In genomic region chr12:55438058-55438457, GRCm38 (mm10) we compare ENCODE assay signal across 9 mouse cellular contexts. TPM values are rescaled to one million over a fixed set of nuclear protein-coding genes. Genes with fewer than 3 reads are reported as not detected.
DNase-seq lines count a peak whose midpoint lies in the region; ATAC-seq and TF ChIP-seq lines count a peak whose summit lies in the region.
"Had no signal": no experiment of that assay in that cellular context is flagged by ENCODE, and none has a peak within 500 bp of the region (broad histone marks: within the 10 kb centered on the region; RNA-seq: fewer than 3 reads in every experiment).

No protein-coding gene starts in this region.

- no peak for DNase-seq in liver, postnatal 0 days
- no peak for DNase-seq in liver, embryonic 11.5 days (ENCODE audit: low spot score)
- DNase-seq in gastrocnemius, postnatal 36 days = no peak
- no peak for DNase-seq in layer of hippocampus, postnatal 36 days
- no peak for DNase-seq in urinary bladder, adult 2 months (ENCODE audit: low spot score)
- DNase-seq: right cerebral cortex, postnatal 4 days had no signal

- H3K9ac ChIP-seq in liver, postnatal 0 days (replicated peaks) = no peak overlapping the region
- H3K9ac ChIP-seq in liver, embryonic 11.5 days (ENCODE audit: low read depth, low read length) = no peak overlapping the region
- 0 out of 2 replicates have a peak overlapping the region, but pooled peaks have one; percentile 53 for H3K9ac ChIP-seq in forebrain, embryonic 13.5 days
- no peak overlapping the region for H3K9ac ChIP-seq in intestine, postnatal 0 days (ENCODE audit: low read depth, low read length)

- 82% methylated on average over 10 of the region's 10 CpGs for WGBS in liver, postnatal 0 days (ENCODE audit: insufficient replicate concordance)
- WGBS in liver, embryonic 11.5 days = 82% methylated on average over 10 of the region's 10 CpGs
- WGBS in forebrain, embryonic 13.5 days = 63% methylated on average over 10 of the region's 10 CpGs
- WGBS in intestine, postnatal 0 days = 74% methylated on average over 10 of the region's 10 CpGs
- 76% methylated on average over 10 of the region's 10 CpGs for WGBS in small intestine, adult 2 months

- no peak for TF ChIP-seq POLR2A in small intestine, adult 2 months (IDR thresholded peaks at IDR 0.05; ENCODE audit: low read depth, low read length)

- ATAC-seq in liver, postnatal 0 days = no peak
- ATAC-seq in liver, embryonic 11.5 days (replicated peaks; ENCODE audit: low FRiP score) = no peak
- no peak for ATAC-seq in forebrain, embryonic 13.5 days
- ATAC-seq in intestine, postnatal 0 days = no peak

- H3K4me2 ChIP-seq in liver, postnatal 0 days (ENCODE audit: low read depth, low read length) = no peak overlapping the region
- no peak overlapping the region for H3K4me2 ChIP-seq in liver, embryonic 11.5 days
- H3K4me2 ChIP-seq in forebrain, embryonic 13.5 days = peak overlapping the region; percentile 49; the same call in 1 of the 2 replicates
- 0 out of 2 replicates have a peak overlapping the region, but pooled peaks have one; percentile 9 for H3K4me2 ChIP-seq in intestine, postnatal 0 days (replicated peaks; ENCODE audit: low read depth)

- H3K27ac ChIP-seq in liver, postnatal 0 days (ENCODE audit: low read depth) = 0 out of 2 replicates have a peak overlapping the region, but pooled peaks have one; percentile 18
- H3K27ac ChIP-seq in liver, embryonic 11.5 days (ENCODE audit: low read depth, low read length) = no peak overlapping the region
- H3K27ac ChIP-seq in forebrain, embryonic 13.5 days = peak overlapping the region; percentile 48
- peak overlapping the region; percentile 86 for H3K27ac ChIP-seq in intestine, postnatal 0 days (ENCODE audit: low read depth, low read length)
- H3K27ac ChIP-seq in small intestine, adult 2 months (ENCODE audit: insufficient read depth, low read depth, low read length) = peak overlapping the region; percentile 90

- no peaks in the 10 kb centered on the region for H3K9me3 ChIP-seq in liver, postnatal 0 days (ENCODE audit: low read length)
- H3K9me3 ChIP-seq in liver, embryonic 11.5 days (ENCODE audit: control insufficient read depth, low read length) = no peaks in the 10 kb centered on the region
- H3K9me3 ChIP-seq in forebrain, embryonic 13.5 days (replicated peaks) = no peaks in the 10 kb centered on the region
- H3K9me3 ChIP-seq in intestine, postnatal 0 days (ENCODE audit: control insufficient read depth) = no peaks in the 10 kb centered on the region

- no peak for TF ChIP-seq EP300 in liver, postnatal 0 days (IDR thresholded peaks at IDR 0.05; ENCODE audit: low read depth)

- H3K4me3 ChIP-seq in liver, postnatal 0 days (ENCODE audit: low read depth, low read length) = no peak overlapping the region
- H3K4me3 ChIP-seq in liver, embryonic 11.5 days (ENCODE audit: low read depth, low read length) = no peak overlapping the region
- H3K4me3 ChIP-seq in forebrain, embryonic 13.5 days = no peak overlapping the region
- no peak overlapping the region for H3K4me3 ChIP-seq in intestine, postnatal 0 days (ENCODE audit: low read depth, low read length)
- no peak overlapping the region for H3K4me3 ChIP-seq in small intestine, adult 2 months (ENCODE audit: low read depth, low read length)

- TF ChIP-seq CTCF in liver, postnatal 0 days (IDR thresholded peaks at IDR 0.05; ENCODE audit: low read depth) = no peak
- TF ChIP-seq CTCF in intestine, postnatal 0 days (IDR thresholded peaks at IDR 0.05; ENCODE audit: low read depth) = no peak
- no peak for TF ChIP-seq CTCF in small intestine, adult 2 months (IDR thresholded peaks at IDR 0.05; ENCODE audit: extremely low read depth, insufficient read length, insufficient replicate concordance, low read depth, low read length)

- intact Hi-C loops in gastrocnemius, postnatal 36 days (cut with DNase I) = no loop called here

- no peaks in the 10 kb centered on the region for H3K27me3 ChIP-seq in liver, postnatal 0 days (ENCODE audit: insufficient read depth, low read length)
- no peaks in the 10 kb centered on the region for H3K27me3 ChIP-seq in liver, embryonic 11.5 days (replicated peaks; ENCODE audit: control insufficient read depth, insufficient read depth, low read length)
- H3K27me3 ChIP-seq in forebrain, embryonic 13.5 days = no peaks in the 10 kb centered on the region
- no peaks in the 10 kb centered on the region for H3K27me3 ChIP-seq in intestine, postnatal 0 days (replicated peaks; ENCODE audit: control insufficient read depth, insufficient read depth, low read length)
- H3K27me3 ChIP-seq in small intestine, adult 2 months (ENCODE audit: control insufficient read depth, insufficient read depth, low read length) = no peaks in the 10 kb centered on the region

- H3K4me1 ChIP-seq in liver, postnatal 0 days (ENCODE audit: insufficient read depth) = peaks cover 45% of the 10 kb centered on the region
- peaks cover 12% of the 10 kb centered on the region for H3K4me1 ChIP-seq in liver, embryonic 11.5 days (replicated peaks; ENCODE audit: control insufficient read depth, insufficient read depth, low read length)
- H3K4me1 ChIP-seq in forebrain, embryonic 13.5 days = peaks cover 16% of the 10 kb centered on the region
- H3K4me1 ChIP-seq in intestine, postnatal 0 days (replicated peaks; ENCODE audit: control insufficient read depth, insufficient read depth, low read length) = peaks cover 11% of the 10 kb centered on the region
- peaks cover 43% of the 10 kb centered on the region for H3K4me1 ChIP-seq in small intestine, adult 2 months (ENCODE audit: control insufficient read depth, insufficient read depth, insufficient read length, low read length)

- H3K36me3 ChIP-seq in liver, postnatal 0 days (replicated peaks; ENCODE audit: insufficient read depth, low read length) = no peaks in the 10 kb centered on the region
- H3K36me3 ChIP-seq in liver, embryonic 11.5 days (ENCODE audit: control insufficient read depth, insufficient read depth, low read length) = no peaks in the 10 kb centered on the region
- H3K36me3 ChIP-seq in forebrain, embryonic 13.5 days (ENCODE audit: poor library complexity, severe bottlenecking) = no peaks in the 10 kb centered on the region
- no peaks in the 10 kb centered on the region for H3K36me3 ChIP-seq in intestine, postnatal 0 days (ENCODE audit: control insufficient read depth, insufficient read depth)
- H3K36me3 ChIP-seq in small intestine, adult 2 months (ENCODE audit: control insufficient read depth, insufficient read depth, low read length) = no peaks in the 10 kb centered on the region

RNA-seq across cellular contexts. Expression of gene Psma6, which starts 54.0 kb away (rescaled TPM):
- polyA plus RNA-seq in liver, postnatal 0 days (2015; fragmentation: Nextera tagmentation; extraction: Ambion mirVana) = 177 and 184 TPM in 2 replicates
- 410 and 426 TPM in 2 replicates for polyA plus RNA-seq in liver, embryonic 11.5 days (2014; fragmentation: Nextera tagmentation; extraction: Ambion mirVana)
- 505 and 510 TPM in 2 replicates for polyA plus RNA-seq in forebrain, embryonic 13.5 days (2015; fragmentation: Nextera tagmentation; extraction: Ambion mirVana)
- polyA plus RNA-seq in intestine, postnatal 0 days (2015; fragmentation: Nextera tagmentation; extraction: Ambion mirVana) = 279 and 292 TPM in 2 replicates
- polyA plus RNA-seq in small intestine, adult 2 months (2012; rRNA removed) = 13.8 and 17.3 TPM in 2 replicates
- total RNA-seq in gastrocnemius, postnatal 36 days (2021) = 100 to 1,000 TPM; 147 to 163 TPM
- total RNA-seq in layer of hippocampus, postnatal 36 days (2021) = 100 to 1,000 TPM; 142 to 152 TPM
- 149 and 166 TPM in 2 replicates for polyA plus RNA-seq in urinary bladder, adult 2 months (2012; rRNA removed)

RNA-seq across cellular contexts. Expression of gene Nfkbia, which starts 54.4 kb away (rescaled TPM):
- 27.9 and 38.5 TPM in 2 replicates for polyA plus RNA-seq in liver, postnatal 0 days (2015; fragmentation: Nextera tagmentation; extraction: Ambion mirVana)
- polyA plus RNA-seq in liver, embryonic 11.5 days (2014; fragmentation: Nextera tagmentation; extraction: Ambion mirVana) = 25.8 TPM in 2 replicates
- 46.4 and 47.0 TPM in 2 replicates for polyA plus RNA-seq in forebrain, embryonic 13.5 days (2015; fragmentation: Nextera tagmentation; extraction: Ambion mirVana)
- polyA plus RNA-seq in intestine, postnatal 0 days (2015; fragmentation: Nextera tagmentation; extraction: Ambion mirVana) = 47.1 and 49.7 TPM in 2 replicates
- polyA plus RNA-seq in small intestine, adult 2 months (2012; rRNA removed) = 171 and 272 TPM in 2 replicates
- 10 to 100 TPM; 17.6 to 39.5 TPM for total RNA-seq in gastrocnemius, postnatal 36 days (2021)
- 10 to 100 TPM; 36.5 to 44.3 TPM for total RNA-seq in layer of hippocampus, postnatal 36 days (2021)
- polyA plus RNA-seq in urinary bladder, adult 2 months (2012; rRNA removed) = 69.7 and 83.8 TPM in 2 replicates

Comparison
In these comparisons a context has a peak if more than half of its experiments do, and no peak if none do; other contexts are left out.
1. H3K4me2 ChIP-seq: peak in forebrain, embryonic 13.5 days (single experiment) and intestine, postnatal 0 days (single experiment); none in liver, postnatal 0 days (single experiment) and liver, embryonic 11.5 days (single experiment).